Mouse (Mus musculus): Measurements from ENCODE around the gene Serpinf1.
"Not testable (repeated sequence)": the region's sequence is repeated elsewhere in the genome, so short reads cannot be mapped to it uniquely, and the experiment has no call there.

Gene Serpinf1

DNA sequence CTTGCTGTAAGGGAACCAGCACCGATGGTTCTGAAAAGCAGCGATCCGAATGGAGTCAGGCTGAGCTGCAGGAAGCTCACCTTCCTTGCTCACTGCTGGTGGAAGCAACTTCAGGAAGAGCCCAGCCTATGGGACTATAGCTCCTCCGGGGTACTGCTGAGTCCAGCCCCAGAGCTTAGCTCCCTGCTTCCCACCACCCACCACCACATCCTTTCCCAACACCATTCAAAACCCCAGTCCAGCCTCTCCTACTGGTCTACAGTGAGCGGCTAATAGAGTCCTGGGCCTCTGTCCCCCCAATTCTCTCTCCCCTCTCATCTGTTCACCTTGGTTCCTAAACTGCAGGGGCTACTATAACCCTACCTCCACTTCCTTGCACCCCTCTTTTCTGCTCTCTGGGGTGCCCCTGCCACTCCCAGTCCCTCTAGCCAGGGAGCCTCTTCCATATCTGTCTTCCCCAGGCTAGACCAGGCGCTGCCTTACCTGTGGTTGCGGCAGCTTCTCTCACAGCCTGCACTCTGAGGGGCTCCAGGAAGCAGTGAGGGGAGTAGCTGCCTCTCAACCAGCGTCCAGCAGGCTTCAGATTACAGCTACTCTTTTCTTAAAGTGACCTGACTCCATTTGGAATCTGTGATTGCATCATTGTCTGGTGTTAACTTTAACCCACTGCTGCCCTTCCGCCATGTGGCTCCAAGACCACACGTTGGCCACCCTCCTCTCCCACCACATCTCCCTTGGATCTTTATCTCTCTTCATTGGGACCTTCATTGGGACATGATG is at the start of gene Serpinf1:
Gene Serpinf1 (minus strand): TSS at position 689 of the 780 bp plus-strand sequence.
- no peak for DNase-seq

DNA sequence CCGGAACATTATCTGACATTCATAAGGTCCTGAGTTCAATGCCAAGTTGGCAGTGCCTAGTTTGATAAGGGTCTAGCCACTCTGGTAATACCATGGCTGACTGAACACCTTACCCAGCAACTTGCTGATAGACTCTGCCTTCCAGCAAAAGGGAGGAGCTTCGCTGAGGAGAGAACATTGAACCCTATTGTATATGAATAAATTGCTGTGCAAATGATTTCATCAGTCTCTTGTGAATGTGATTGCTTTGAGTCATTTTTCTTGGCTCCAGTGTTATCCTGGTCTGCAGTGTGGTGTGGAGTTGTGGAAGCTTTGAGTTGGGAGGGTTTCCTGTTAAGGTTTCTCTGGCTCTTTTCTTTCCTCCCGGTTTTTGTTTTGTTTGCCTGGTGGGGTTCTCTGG is 48.2 kb upstream of the Serpinf1 start:
- DNase-seq = no peak

DNA sequence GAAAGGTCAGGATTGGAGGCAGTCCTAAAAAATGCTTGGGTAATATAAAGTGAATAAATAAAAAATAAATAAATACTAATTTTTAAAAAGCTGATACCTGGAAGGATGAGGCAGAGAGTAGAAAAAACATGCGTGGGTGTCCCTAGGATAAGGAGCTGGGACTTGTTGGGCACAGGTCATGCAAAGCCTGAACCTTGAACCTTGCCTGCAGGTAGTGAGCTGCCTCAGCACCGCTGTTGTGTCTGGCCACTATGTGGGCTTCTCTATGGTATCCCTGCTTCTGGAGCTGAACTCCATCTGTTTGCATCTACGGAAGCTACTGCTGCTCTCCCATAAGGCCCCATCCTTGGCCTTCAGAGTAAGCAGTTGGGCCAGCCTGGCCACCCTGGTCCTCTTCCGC is 46.8 kb upstream of the Serpinf1 start:
- DNase-seq = no peak

DNA sequence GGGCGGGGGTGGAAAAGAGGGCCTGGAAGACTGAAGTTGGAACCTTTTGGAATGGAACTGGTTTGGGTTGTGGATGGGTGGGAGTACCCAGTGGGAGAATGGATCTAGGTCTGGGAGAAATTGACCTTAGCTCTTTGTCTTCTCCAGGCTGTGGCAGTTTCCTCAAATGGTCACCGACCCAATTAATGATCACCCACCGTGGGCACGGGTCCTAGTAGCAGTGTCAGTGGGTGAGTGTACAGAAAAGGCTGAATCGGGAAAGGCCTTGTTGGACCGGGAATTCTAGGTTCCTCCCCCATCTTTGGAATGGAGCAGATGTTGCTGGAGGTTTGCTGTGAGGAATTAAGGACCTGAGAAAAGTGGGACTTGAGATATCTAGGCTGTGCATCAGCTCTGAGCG is 45.9 kb upstream of the Serpinf1 start:
- DNase-seq = no peak

DNA sequence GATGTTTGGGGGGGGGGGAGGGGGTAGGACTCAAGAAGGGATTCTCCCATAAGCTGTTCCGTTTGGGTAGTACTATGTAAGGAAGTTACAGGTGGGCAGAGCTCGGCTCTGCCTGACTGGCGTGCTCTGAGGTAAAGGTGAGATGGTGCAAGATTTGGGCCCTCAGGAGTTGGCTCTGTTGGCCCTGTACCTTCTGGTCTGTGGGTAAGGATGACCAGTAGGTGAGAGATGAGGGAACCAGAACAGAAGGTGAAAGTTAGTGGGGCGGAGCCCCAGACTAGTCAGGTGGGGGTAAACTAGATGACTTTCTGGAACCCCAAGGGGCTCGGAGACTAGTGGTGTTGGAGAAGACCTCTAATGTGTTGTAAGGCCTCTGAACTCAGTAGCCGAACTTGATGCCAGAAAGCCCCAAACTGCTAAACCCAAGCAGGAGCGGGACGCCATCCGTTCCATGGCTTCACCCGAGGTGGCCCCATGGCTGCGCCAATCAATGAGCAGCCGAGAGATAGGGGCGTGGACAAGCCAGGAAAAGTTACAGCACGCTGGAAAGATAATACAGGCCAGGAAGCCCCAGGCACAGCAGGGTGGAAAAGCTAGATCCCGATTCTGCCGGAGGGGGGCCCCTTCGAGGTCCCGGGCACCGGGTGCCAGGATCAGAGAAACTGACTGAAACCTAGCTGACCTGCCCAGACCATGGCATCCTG is 45.2 kb upstream of the Serpinf1 start:
- no peak for DNase-seq

DNA sequence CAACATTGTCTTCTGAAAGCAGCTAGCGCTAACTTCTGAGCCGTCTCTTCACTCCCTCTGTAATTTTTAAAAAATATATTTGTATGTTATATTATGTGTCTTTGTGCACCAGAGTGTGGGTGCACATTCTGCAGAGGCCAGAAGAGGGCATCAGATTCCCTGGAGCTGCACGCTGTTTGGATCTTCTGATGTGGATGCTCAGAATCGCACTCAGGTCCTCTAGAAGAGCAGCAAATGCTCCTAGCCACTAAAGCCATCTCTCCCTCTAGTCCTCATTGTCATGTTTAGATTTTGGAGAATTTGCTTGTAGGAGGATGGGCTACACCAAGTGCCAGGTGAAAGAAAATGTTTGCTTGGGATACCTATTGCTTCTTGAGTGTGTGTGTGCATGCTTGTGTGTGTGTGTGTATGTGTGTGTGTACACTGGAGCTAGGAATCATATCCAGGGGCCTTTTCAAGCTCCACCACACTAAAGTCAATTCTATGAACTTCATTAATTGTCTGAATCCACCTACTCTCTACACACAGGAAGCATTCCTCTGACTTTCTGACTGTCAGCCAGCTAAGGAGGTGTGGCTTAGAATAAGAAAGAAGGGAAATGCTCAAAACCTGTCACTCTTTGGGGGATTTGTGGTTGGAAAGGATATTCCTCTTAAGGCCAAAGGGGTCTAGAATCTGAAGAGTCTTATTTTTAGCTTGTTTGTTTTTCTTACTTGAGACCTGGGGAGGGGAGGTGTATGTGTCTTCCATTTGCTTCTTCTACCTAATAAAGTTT is 44.4 kb upstream of the Serpinf1 start:
- DNase-seq = no peak

DNA sequence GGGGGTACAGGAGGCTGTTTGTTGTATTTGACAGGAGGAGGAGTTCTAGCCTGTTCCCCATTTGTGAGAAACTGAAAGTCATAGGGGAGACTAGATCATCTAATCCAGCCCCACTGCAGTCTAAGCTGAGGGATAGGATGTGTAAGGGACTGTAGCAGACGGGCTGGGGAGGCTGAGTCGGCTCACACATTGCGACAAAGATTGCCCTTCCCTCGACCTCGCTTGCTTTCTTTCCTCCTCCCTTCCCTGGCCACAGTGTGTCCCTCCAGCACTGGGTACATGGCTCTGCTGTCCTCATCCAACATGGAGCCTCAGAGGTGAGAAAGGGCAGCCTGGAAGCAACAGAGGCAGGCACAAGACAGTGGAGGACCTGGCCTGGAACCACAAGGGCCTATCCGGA is 42.5 kb upstream of the Serpinf1 start:
- no peak for DNase-seq

DNA sequence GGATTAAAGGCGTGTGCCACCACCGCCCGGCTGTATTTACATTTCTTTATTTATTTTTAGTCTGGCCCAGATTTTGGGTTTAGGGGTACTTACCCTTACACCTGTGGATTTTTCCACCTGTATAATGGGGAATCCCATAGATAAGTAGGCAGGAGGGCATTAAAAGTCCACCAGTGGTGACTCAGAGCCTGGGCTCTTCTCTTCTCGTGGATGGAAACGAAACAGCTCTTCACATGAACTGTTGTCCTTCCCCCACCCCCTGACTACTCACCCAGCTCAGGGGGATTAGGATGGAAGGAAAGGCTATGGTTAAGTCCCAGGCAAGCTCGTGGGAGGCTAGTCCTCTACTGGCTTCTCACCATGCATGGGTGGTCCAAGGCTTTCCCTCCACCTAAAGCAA is 41.9 kb upstream of the Serpinf1 start:
- no peak for DNase-seq

DNA sequence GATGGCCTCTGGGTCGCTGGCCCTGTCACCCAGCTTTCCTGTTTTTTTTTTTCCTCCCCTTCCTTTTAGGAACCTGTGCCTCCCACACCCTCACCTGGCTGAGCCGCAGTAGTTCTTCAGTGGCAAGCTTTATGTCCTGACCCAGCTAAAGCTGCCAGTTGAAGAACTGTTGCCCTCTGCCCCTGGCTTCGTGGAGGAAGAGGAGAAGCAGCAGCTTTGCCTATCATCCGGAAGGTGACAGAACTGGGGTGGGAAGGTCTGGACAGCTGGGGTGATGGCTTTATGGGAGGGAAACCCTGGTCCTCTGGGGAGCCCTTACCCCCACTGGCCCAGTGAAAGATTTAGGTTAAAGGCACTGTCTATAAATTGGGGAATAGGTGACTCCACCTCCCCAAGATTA is 41.1 kb upstream of the Serpinf1 start:
- DNase-seq = no peak

DNA sequence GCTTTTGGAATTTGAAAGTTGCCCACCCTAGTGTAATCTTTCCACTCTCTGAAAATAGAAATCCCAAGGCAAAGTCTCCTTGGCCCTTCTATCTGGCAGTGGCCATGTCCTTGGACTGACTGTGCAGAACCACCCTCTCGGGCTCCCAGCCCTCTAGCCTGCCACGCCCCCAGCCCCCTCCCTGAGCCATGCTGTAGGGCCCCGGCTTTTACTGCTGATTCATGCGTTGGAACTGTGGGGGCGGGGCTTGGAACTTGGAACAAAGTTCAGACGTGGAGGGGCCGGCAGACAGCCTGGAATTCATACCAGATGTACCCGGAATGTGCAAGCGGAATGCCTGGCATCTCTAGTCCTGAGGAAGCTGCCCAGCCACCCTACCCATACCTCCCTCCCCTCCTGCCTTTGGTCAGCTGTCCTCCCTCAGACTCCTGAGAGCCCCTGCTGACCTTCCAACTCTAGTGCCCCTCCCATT is 40.4 kb upstream of the Serpinf1 start:
- DNase-seq = peak; percentile 76

DNA sequence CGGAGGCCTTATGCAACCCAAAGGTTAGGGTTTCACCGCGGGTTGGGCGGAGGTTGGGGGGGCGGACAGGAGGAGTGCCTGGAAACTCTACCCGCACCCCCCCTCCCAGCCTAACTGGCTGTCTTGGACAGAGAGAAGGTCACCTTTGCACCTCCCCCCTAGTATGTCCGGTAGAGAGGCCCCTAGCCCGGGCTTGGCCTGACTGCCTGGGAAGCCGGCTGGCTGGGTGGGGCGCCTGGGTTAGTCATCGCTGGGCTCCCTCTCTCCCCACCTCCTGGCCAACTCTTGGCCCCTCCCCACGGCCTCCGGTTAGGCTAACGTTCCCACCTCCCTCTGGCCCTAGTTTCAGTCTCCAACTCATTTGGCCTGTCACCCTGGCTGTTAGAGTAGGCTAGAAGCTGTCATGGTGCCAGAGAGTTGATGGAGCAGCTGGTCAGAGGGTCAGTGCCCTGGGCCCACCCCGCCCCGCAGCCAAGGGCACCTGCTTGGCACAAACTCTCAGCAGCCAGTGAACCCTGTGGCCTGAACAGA is 39.8 kb upstream of the Serpinf1 start:
- peak; percentile 83 for DNase-seq

DNA sequence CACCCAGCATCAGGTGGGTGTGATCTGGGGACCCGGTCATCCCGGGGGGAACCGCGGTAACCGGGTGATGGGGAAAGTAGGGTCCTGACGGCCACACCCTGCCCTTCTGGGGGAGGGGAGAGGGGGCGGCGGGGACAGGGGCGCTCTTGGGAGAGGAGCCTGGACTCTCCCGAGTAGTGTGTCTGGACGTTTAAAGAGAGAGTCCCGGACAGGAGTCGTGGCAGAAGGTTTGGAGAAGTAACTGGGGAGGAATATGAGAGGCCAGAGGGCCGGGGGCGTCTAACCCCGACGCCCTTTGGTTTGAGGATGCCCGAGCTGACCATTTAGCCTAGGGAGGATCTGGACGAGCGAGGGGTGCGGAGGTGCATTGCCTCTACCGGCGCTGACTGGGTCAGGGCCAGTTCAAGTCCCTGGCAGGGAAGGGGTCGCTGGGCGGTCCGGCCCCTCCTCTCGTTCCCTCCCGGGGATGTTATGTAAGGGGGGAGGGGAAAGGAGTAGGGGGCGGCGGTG is 39.3 kb upstream of the Serpinf1 start:
- no peak for DNase-seq

DNA sequence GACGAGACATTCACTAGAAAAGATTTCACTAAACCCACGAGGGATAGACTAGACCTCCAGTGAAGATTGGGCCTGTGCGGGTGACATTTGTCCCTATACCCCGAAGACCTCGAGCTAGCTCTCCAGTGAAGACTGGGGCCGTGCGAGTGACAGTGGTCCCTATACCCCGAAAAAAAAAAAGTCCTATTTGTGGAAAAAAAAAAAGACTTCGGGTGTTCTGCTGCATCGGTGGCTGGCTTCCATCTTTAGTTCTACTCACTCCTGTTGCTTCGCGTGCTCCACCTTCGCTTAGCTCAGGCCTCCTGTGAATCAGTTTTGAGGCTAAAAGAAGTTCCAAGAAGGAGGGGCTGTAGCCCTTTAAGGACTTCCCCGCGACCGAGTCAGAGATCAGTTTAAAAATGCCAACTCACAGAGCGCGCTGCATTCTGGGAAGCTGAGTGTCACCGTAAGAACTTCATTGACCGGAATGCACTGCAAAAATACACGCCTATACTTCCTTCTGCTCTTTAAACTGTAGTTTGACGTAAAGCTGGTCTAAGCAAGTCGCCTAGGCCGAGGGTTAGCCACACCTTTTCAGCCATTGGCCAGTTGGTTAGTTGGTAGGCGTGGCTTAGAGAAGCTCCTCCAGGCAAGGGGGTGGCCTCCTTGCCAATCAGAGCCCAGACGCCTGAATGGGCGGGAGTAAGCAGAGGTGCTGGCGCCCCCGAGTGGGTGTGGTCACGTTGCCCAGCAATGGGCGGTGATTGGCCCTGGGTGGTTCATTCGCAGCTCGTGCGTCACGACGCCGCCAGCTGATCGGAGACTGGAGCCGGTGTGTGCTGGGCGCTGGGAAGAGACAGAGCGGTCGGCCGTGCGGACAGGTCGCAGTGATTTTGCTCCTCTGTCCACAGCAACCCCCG is 38.6 kb upstream of the Serpinf1 start, which contains the start of gene Tlcd2:
Gene Tlcd2 (plus strand): TSS at position 872 of the 899 bp plus-strand sequence.
- peak; percentile 100 for DNase-seq

DNA sequence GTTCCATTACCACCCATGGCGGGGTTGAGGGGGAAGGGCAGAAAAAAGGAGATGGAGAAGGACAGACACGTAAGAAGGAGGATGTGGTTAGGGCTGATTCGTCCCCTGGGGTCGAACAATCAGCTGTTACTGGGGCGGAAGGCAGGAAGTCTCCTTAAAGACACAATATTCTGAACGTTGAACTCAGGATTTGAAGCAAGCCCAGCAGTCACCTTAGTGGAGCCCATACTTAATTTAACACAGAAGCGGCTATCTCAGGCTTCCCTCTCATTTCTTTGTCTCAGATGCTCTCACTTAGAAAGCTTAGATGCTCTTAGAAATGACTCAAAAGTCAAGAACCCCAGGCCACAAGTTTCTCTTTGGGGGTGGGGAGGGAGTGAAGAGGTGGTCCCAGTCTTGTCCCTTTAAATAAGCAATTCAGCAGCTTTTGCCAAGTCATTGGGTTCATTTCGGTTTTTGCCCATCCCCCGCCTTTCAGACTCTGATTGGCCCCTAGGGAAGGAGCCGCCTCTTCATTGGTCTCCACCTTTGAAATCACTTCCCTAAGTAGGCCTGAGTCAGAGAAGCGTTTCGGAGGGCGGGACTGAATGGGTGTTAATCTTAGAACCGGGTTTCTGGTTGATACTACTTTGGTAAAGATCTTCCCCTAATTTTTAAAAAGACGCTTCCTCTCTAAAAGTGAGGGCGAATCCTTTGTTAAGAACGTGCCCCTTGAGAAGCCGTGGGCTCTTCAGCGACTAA is 37.8 kb upstream of the Serpinf1 start:
- peak; percentile 93 for DNase-seq

DNA sequence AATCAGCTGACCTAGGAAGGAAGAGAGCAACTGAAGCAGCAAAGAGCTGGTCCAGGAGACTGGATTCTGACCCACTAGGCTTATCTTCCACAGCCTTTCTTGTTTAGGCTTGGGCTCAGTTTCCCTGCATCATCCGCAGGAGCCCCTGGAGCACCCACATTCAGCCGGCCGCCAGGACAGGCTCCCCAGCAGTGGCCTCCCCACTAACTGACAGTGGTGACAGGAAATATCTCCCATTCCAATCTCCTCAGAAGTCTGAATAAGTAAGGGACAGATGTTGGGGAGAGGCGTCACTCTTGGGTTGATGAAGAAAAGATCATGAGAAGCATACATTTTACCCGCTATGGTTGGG is 37.2 kb upstream of the Serpinf1 start:
- DNase-seq = no peak

DNA sequence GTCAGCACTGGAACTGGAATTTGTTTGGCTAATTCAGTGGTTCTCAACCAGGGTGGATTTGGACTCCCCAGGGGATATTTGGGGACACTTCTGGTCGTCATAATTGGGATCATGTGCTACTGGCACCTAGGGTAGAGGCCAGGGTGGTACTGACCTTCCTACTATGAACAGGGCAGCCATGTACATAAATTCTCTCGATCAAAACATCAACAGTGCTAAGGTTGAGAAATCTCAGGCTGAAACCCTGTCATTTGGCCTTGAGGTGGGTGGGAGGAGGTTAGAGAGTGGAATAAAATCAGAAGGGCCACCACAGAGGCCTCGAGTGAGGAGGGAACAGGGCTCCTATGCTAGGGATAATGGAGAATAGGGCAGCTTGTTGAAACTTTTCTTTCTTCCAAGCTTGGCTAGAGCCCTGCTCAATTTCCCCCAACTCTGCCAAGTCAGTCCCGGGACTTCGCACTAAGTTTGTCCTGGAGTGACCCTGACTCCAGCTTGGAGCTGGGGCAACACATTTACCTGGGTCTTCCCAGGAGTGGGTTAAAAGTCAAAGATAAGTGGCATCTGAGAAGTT is 36.7 kb upstream of the Serpinf1 start:
- DNase-seq = peak; percentile 42

DNA sequence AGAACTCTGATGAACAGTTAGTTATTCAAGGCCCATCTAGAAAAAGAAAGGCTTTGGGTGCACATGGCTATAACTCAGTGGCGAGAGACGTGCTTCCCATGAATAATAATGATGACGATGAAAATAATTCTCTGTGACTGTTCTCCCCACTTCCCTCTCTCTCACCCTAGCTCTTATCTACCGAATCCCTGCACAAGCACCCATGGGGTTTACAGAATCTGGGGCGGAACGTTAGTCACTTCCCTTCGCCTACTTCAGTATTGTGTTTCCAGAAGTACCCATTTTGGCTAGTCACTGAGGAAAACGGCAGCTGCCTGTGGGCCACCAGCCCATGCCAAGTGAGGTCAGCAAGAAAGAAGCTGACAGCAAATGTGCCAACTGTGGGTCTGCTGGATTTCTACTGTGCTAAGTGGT is 36.1 kb upstream of the Serpinf1 start:
- peak; percentile 51 for DNase-seq

DNA sequence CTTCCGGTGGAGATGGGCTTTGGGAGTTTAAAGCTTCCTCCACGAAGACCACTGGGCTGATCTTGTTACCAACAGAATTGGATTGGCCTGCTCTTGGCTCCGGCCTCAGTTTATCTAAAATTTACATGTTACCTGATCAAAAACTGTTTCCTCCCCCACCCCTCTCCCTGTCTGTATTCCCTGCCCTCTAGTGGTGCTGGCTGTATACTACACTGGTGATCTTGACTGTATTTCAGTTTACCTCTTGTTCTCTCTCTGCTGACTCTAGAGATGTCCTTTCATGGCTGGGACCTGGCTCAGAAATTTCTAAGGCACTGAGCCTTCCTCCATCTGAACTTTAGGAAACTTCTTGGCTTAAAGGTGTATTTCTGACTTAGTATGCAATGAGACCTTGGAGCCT is 35.7 kb upstream of the Serpinf1 start:
- DNase-seq = no peak

DNA sequence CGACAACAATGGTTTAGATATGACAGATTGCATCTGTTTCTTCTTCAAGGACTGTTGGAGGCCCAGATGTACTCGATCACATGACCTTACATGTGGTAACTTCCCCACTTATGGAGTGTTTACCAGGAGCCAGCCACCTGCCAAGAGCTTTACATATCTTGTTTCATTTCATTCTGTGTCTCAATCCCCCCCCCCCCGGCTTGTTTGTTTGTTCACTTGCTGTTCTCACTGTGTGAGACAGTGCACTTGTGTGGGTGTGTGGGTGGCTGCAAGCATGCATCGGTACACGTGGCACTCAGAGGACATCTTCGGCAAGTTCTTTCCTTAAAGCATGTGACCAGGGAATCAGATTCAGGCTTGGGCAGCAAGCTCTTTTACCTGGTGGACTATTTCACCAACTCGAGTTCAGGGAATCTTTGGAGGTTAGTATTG is 34.0 kb upstream of the Serpinf1 start:
- DNase-seq = no peak

DNA sequence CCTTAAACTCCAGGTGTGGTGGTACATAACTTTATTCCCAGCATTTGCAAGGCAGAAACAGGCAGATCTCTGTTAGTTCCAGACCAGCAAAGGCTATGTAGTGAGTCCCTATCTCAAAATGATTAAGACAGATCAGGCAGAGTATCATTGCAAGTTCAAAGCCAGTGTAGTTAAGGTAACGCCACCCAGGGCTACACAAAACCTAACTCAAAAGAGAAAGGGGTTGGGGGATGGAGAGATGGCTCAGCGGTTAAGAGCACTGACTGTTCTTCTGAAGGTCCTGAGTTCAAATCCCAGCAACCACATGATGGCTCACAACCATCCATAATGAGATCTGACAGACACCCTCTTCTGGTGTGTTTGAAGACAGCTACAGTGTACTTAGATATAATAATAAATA is 33.5 kb upstream of the Serpinf1 start:
- DNase-seq = not testable (repeated sequence)
